Mouse (Mus musculus): ENCODE measurements at regions not wholly inside any gene's neighbourhood (a gene's known extent, or its start where the extent isn't known, plus 50 kb on each side); places are given as distances from the start of the nearest gene placed in this dataset.

DNA sequence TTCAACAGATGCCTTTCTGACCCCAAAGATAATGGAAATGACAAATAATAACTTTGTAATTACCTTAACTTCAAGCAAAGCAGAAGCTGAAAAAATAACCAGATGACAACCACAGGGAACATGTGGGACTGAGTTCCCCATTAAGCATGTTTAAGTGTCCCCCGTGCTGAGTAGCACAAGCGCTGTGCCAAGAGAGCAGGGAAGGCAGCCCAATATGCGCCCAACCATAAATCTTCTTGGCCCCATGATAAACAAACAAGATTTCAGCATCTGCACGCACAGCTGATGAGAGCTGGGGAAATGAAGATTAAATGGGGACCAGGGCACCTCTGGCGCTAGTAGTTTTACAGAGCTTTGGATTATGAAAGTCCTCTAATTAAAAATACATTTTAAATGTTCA lies 788.1 kb downstream of the Poteg start:
- Histone ChIP-seq H3K9me3 (ENCODE audit: control insufficient read depth, low read length) (no peaks in the 10 kb centered on the region), H3K36me3 (replicated peaks; ENCODE audit: control insufficient read depth, insufficient read depth) (no peaks in the 10 kb centered on the region), H3K27ac (no peak overlapping the region), H3K4me2 (replicated peaks) (no peak overlapping the region), H3K4me3 (replicated peaks; ENCODE audit: low read length) (no peak overlapping the region), H3K4me1 (replicated peaks; ENCODE audit: control insufficient read depth, insufficient read depth, low read length) (no peaks in the 10 kb centered on the region), H3K27me3 (ENCODE audit: control insufficient read depth, insufficient read depth, low read length) (no peaks in the 10 kb centered on the region), H3K9ac (no peak overlapping the region)
- DNase-seq (ENCODE audit: low spot score) (no peak), ATAC-seq (ENCODE audit: low FRiP score) (no peak; the same call in 1 of the 2 replicates)
- 60% methylated on average over 5 of the region's 5 CpGs for WGBS

DNA sequence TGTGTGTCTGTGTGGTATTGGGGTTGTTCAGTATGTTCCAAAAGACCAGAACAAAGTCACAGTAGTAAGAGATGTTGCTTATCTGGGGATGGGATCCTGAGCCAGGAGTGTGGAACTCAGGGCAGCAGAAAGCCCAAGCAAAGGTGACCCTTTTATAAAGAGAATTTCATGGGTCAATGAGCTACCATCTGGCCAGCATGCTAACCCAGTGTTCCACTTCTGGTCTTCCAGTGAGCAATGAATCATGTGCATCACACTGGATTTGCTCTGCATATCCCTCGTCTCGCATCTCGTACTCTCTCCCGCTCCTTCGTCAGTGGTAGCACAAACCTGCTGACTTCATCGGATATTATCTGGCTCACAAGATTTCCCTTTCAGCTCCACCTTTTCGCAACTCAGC lies 791.9 kb downstream of the Poteg start:
- Histone ChIP-seq H3K9ac (no peak overlapping the region), H3K27ac (no peak overlapping the region), H3K4me1 (replicated peaks; ENCODE audit: control insufficient read depth, insufficient read depth, low read length) (no peaks in the 10 kb centered on the region), H3K9me3 (ENCODE audit: control insufficient read depth, low read length) (no peaks in the 10 kb centered on the region), H3K4me3 (replicated peaks; ENCODE audit: low read length) (no peak overlapping the region), H3K27me3 (ENCODE audit: control insufficient read depth, insufficient read depth, low read length) (no peaks in the 10 kb centered on the region), H3K4me2 (replicated peaks) (no peak overlapping the region), H3K36me3 (replicated peaks; ENCODE audit: control insufficient read depth, insufficient read depth) (no peaks in the 10 kb centered on the region)
- DNase-seq (ENCODE audit: low spot score) (no peak), ATAC-seq (ENCODE audit: low FRiP score) (no peak)
- WGBS: 58% methylated on average over 7 of the region's 7 CpGs

DNA sequence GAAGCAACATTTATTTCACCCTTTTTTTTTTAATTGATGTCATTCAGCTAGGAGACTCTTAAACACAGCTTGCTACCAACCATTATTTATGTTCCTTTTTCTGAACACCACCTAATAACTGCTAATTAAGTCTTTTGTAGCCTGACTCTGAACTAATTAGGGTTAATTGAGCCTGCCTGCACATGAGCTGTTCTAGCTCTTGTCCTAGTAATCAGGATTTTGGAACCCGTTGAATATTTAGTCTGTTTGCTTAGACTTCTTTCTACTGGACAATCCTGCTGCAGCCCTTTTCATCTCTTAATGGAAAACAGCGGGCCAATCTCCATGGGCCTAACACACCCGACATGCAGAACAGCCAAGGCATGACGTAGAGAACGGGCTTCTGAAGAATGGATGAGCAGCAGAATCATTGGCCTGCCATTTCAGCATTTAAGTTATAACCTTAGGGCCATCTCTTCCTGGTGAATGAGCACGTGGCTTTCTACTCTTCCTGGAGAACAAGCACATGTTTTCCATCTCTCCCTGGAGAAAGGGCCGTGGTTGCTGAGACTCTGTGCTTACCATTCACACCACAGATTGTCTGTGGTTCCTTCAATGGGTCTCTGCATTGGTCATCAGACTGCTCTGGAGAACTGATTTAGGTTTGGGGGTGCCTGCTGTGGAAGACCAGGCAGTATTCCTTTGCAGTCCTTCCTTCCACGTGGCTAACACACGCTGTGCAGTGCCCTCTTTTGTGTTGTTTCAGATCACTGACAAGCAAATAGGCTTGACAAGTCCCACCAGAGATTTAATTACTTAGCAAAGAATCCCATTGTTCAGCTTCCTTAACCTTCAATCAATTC lies 805.1 kb downstream of the Poteg start:
- Histone ChIP-seq H3K4me3 (replicated peaks; ENCODE audit: low read length) (no peak overlapping the region), H3K27ac (no peak overlapping the region), H3K36me3 (replicated peaks; ENCODE audit: control insufficient read depth, insufficient read depth) (no peaks in the 10 kb centered on the region), H3K27me3 (ENCODE audit: control insufficient read depth, insufficient read depth, low read length) (no peaks in the 10 kb centered on the region), H3K4me2 (replicated peaks) (no peak overlapping the region), H3K9ac (no peak overlapping the region), H3K4me1 (replicated peaks; ENCODE audit: control insufficient read depth, insufficient read depth, low read length) (no peaks in the 10 kb centered on the region), H3K9me3 (ENCODE audit: control insufficient read depth, low read length) (no peaks in the 10 kb centered on the region)
- DNase-seq (ENCODE audit: low spot score) (no peak), ATAC-seq (ENCODE audit: low FRiP score) (no peak)
- 27% methylated on average over 9 of the region's 9 CpGs for WGBS

DNA sequence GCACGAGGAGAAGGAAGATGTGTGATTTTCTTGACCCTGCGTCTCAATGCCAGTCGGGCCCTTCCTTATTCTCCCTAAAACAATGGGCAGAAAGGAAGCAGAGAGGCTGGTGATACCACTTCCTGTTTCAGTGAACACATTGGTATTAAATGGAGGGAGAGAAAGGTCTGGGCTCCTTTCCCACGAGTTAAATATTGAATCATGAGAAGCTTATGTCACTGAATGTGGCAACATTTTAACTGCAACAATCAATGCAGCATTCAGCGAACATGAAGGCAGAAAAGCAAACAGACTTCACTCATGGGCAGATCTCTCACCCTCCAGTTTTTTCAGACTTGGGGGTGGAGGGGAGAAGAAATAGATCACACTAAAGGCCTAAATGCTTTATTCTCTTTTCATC lies 819.8 kb downstream of the Poteg start:
- DNase-seq (ENCODE audit: low spot score) (no peak), ATAC-seq (ENCODE audit: low FRiP score) (no peak)
- Histone ChIP-seq H3K4me3 (replicated peaks; ENCODE audit: low read length) (no peak overlapping the region), H3K9ac (no peak overlapping the region), H3K4me1 (replicated peaks; ENCODE audit: control insufficient read depth, insufficient read depth, low read length) (no peaks in the 10 kb centered on the region), H3K4me2 (replicated peaks) (no peak overlapping the region), H3K27me3 (ENCODE audit: control insufficient read depth, insufficient read depth, low read length) (no peaks in the 10 kb centered on the region), H3K36me3 (replicated peaks; ENCODE audit: control insufficient read depth, insufficient read depth) (no peaks in the 10 kb centered on the region), H3K27ac (no peak overlapping the region), H3K9me3 (ENCODE audit: control insufficient read depth, low read length) (no peaks in the 10 kb centered on the region)
- 85% methylated on average over 5 of the region's 5 CpGs for WGBS

DNA sequence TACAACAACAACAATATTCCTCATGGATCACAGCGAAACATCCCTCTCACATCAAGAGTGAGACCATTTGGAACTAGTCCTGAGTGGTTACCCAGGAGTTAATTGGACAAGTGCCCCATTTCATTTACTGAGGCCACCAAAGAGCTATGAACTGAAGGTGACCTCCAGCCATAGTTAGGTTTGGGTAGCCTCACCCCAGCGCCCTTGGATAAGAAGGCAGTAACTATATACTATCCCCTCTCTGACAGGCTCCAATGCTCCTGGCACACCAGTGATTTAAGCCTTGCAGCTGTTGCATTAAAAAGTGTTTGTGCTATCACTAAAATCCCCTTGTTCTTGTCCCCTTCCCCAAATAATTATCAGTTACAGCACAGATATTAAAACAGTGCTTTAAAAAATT lies 836.8 kb downstream of the Poteg start:
- Histone ChIP-seq H3K27me3 (ENCODE audit: control insufficient read depth, insufficient read depth, low read length) (no peaks in the 10 kb centered on the region), H3K4me3 (replicated peaks; ENCODE audit: low read length) (no peak overlapping the region), H3K27ac (no peak overlapping the region), H3K36me3 (replicated peaks; ENCODE audit: control insufficient read depth, insufficient read depth) (no peaks in the 10 kb centered on the region), H3K4me2 (replicated peaks) (no peak overlapping the region), H3K9ac (no peak overlapping the region), H3K4me1 (replicated peaks; ENCODE audit: control insufficient read depth, insufficient read depth, low read length) (no peaks in the 10 kb centered on the region), H3K9me3 (ENCODE audit: control insufficient read depth, low read length) (no peaks in the 10 kb centered on the region)
- ATAC-seq (ENCODE audit: low FRiP score): no peak
- WGBS: 82% methylated on average over 2 of the region's 2 CpGs
- DNase-seq (ENCODE audit: low spot score): no peak

DNA sequence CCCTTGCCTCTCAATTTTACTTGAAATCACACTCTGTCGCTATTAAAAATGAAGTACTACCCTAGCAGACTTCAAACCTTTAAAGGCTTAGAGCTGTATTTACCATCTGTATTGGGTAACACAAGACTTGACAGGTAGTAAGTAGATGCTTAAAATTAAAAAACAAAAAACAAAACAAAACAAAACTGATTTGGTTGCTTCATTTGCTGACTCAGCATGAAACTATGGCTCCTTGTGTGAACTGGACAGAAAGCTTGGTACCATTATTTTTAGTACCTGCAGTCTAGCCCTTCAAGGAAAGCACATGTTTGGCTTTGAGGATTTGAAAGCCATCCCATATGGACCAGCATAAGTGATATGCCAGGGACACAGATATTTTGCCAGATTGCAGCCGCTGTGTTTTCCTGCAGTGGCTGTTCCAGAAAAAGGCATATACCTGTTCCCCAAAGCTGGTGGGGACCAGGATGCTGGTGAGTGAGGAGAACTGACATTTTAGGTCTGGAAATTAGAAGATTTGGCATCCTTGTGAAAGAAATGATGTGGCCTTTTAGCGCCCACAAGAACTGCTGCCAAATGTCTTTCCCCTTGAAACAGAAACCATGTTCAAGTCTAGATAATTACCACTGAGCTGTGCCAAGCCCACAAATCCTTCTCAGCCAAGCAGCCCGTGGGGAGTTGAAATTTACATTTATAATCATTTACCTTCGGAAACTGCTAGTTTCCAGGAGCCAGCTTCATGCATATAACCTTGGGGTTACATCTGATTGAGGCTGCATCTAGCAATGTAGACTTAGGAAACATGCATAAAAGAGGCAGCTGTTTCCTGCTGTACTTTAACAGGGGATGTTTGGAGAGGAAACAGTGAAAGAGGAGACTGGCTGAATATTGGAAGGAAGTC lies 851.7 kb downstream of the Poteg start:
- H3K9ac ChIP-seq: no peak overlapping the region
- peaks cover 8% of the 10 kb centered on the region; the same call in 1 of the 2 replicates for H3K4me1 ChIP-seq (replicated peaks; ENCODE audit: control insufficient read depth, insufficient read depth, low read length)
- DNase-seq (ENCODE audit: low spot score): peak; percentile 70
- no peaks in the 10 kb centered on the region for H3K36me3 ChIP-seq (replicated peaks; ENCODE audit: control insufficient read depth, insufficient read depth)
- 52% methylated on average over 5 of the region's 5 CpGs for WGBS
- peak overlapping the region; percentile 18; the same call in 1 of the 2 replicates for H3K27ac ChIP-seq
- no peaks in the 10 kb centered on the region for H3K9me3 ChIP-seq (ENCODE audit: control insufficient read depth, low read length)
- H3K27me3 ChIP-seq (ENCODE audit: control insufficient read depth, insufficient read depth, low read length): no peaks in the 10 kb centered on the region
- H3K4me2 ChIP-seq (replicated peaks): no peak overlapping the region
- no peak overlapping the region for H3K4me3 ChIP-seq (replicated peaks; ENCODE audit: low read length)
- peak; percentile 57; the same call in 1 of the 2 replicates for ATAC-seq (ENCODE audit: low FRiP score)

DNA sequence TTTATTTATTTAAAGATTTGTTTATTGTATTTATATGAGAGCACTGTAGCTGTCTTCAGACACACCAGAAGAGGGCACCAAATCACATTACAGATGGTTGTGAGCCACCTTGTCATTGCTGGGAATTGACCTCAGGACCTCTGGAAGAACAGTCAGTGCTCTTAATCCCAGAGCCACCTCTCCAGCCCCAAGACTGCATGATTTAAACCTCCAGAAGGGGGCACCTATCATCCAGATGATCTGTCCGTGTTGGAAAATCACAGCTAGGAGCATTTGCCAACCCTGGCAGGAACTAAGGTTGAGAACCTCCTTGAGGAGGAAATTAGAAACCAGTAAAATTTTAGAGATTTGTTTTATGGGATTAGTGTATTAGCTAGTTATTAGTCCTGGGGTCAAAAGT lies 869.6 kb downstream of the Poteg start:
- ATAC-seq (ENCODE audit: low FRiP score) (no peak), DNase-seq (ENCODE audit: low spot score) (no peak)
- Histone ChIP-seq H3K4me3 (replicated peaks; ENCODE audit: low read length) (no peak overlapping the region), H3K4me2 (replicated peaks) (no peak overlapping the region), H3K36me3 (replicated peaks; ENCODE audit: control insufficient read depth, insufficient read depth) (no peaks in the 10 kb centered on the region), H3K4me1 (replicated peaks; ENCODE audit: control insufficient read depth, insufficient read depth, low read length) (no peaks in the 10 kb centered on the region), H3K9ac (no peak overlapping the region), H3K27me3 (ENCODE audit: control insufficient read depth, insufficient read depth, low read length) (no peaks in the 10 kb centered on the region), H3K9me3 (ENCODE audit: control insufficient read depth, low read length) (no peaks in the 10 kb centered on the region), H3K27ac (no peak overlapping the region)
- WGBS: 54% methylated on average over 1 of the region's 1 CpGs

DNA sequence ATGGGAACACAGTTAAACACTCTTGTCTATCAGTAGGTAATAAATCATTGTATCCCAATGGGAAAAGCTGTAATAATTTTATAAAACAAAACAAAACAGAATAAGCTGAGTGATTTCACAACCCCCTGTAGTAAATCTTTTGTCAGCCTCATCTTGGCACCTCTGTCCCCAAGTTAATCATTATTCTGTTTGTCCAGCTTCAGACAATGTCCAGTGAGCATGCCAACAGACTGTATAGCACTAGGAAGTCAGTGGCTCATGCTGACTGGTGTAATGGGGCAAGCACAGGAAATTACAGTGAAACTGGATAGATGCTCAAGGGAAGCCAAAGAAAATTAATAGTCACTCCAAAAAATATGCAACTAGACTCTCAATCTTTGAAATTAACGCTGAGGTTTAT lies 885.9 kb downstream of the Poteg start:
- Histone ChIP-seq H3K4me2 (replicated peaks) (no peak overlapping the region), H3K27me3 (ENCODE audit: control insufficient read depth, insufficient read depth, low read length) (no peaks in the 10 kb centered on the region), H3K27ac (no peak overlapping the region), H3K36me3 (replicated peaks; ENCODE audit: control insufficient read depth, insufficient read depth) (no peaks in the 10 kb centered on the region), H3K9me3 (ENCODE audit: control insufficient read depth, low read length) (no peaks in the 10 kb centered on the region), H3K4me3 (replicated peaks; ENCODE audit: low read length) (no peak overlapping the region), H3K9ac (no peak overlapping the region), H3K4me1 (replicated peaks; ENCODE audit: control insufficient read depth, insufficient read depth, low read length) (no peaks in the 10 kb centered on the region)
- ATAC-seq (ENCODE audit: low FRiP score): no peak
- no peak for DNase-seq (ENCODE audit: low spot score)
- 79% methylated on average over 1 of the region's 1 CpGs for WGBS

DNA sequence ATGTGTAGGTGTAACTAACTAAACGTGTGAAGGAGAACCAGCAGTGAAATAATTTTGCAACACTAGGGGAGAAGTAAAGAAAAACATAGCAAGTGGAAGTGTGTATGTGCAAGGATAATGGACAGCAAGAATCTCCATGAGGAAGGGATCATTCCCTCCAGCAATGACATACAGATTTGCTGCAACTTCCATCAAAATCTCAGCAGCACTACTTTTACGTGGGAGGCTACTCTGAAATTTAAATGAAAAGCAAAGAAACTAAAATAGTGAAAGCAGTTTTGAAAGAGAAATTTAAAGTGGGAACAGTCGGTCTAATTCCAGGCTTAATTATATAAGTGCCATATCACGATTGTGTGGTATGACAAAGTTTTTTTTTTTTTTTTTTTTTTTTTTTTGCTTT lies 890.0 kb downstream of the Poteg start:
- H3K4me3 ChIP-seq (replicated peaks; ENCODE audit: low read length): no peak overlapping the region
- H3K9me3 ChIP-seq (ENCODE audit: control insufficient read depth, low read length): no peaks in the 10 kb centered on the region
- no peaks in the 10 kb centered on the region for H3K27me3 ChIP-seq (ENCODE audit: control insufficient read depth, insufficient read depth, low read length)
- no peak overlapping the region for H3K9ac ChIP-seq
- whole genome bisulfite sequencing: 86% methylated on average over 4 of the region's 4 CpGs
- no peak overlapping the region for H3K4me2 ChIP-seq (replicated peaks)
- no peak overlapping the region for H3K27ac ChIP-seq
- DNase-seq (ENCODE audit: low spot score) (no peak), ATAC-seq (ENCODE audit: low FRiP score) (no peak)
- H3K36me3 ChIP-seq (replicated peaks; ENCODE audit: control insufficient read depth, insufficient read depth): no peaks in the 10 kb centered on the region
- no peaks in the 10 kb centered on the region for H3K4me1 ChIP-seq (replicated peaks; ENCODE audit: control insufficient read depth, insufficient read depth, low read length)
